7 mouse cellular contexts compared by ENCODE assay signal in genomic region chr14:122902136-122902535, GRCm38 (mm10). TPM values are rescaled to one million over a fixed set of nuclear protein-coding genes. Genes with fewer than 3 reads are reported as not detected.
A peak's percentile ranks its signal among the peaks of the same experiment; 100 is the strongest.
DNase-seq lines count a peak whose midpoint lies in the region; ATAC-seq lines count a peak whose summit lies in the region.

No protein-coding gene starts in this region.

- H3K9me3 ChIP-seq in liver, embryonic 11.5 days (ENCODE audit: control insufficient read depth, low read length) = no peaks in the 10 kb centered on the region

- no peak for ATAC-seq in liver, embryonic 11.5 days (replicated peaks; ENCODE audit: low FRiP score)
- no peak for ATAC-seq in erythroblast, adult 5-6 weeks (replicated peaks; ENCODE audit: low FRiP score, poor library complexity, severe bottlenecking)

- no peak overlapping the region for H3K9ac ChIP-seq in liver, embryonic 11.5 days (ENCODE audit: low read depth, low read length)

- H3K27me3 ChIP-seq in liver, embryonic 11.5 days (replicated peaks; ENCODE audit: control insufficient read depth, insufficient read depth, low read length) = no peaks in the 10 kb centered on the region

- no peak overlapping the region for H3K27ac ChIP-seq in liver, embryonic 11.5 days (ENCODE audit: low read depth, low read length)

- no peak overlapping the region for H3K4me3 ChIP-seq in liver, embryonic 11.5 days (ENCODE audit: low read depth, low read length)

- no peaks in the 10 kb centered on the region for H3K36me3 ChIP-seq in liver, embryonic 11.5 days (ENCODE audit: control insufficient read depth, insufficient read depth, low read length)

- 81% methylated on average over 2 of the region's 2 CpGs for WGBS in liver, embryonic 11.5 days

- no peaks in the 10 kb centered on the region; the same call in 1 of the 2 replicates for H3K4me1 ChIP-seq in liver, embryonic 11.5 days (replicated peaks; ENCODE audit: control insufficient read depth, insufficient read depth, low read length)

- H3K4me2 ChIP-seq in liver, embryonic 11.5 days = no peak overlapping the region

- DNase-seq in liver = peak; percentile 27
- no peak for DNase-seq in liver, embryonic 11.5 days (ENCODE audit: low spot score)
- DNase-seq in adrenal gland, postnatal 25 days = peak; percentile 71
- DNase-seq in induced T-regulatory cell, adult 2 months (ENCODE audit: low read depth) = peak; percentile 30
- DNase-seq in lung, postnatal 25 days (ENCODE audit: low spot score) = peak; percentile 34
- DNase-seq in layer of hippocampus, adult 9-11 months = no peak

RNA-seq across cellular contexts. Expression of gene Ggact, which starts 11.4 kb away (rescaled TPM):
- polyA plus RNA-seq in liver, embryonic 11.5 days (2014; fragmentation: Nextera tagmentation; extraction: Ambion mirVana) = 16.9 and 18.8 TPM in 2 replicates
- 44.9 and 60.4 TPM in 2 replicates for total RNA-seq in adrenal gland, postnatal 25 days (2021)
- total RNA-seq in erythroblast, adult 5-6 weeks (2015; ENCODE audit: low replicate concordance) = 2.5 and 4.6 TPM in 2 replicates
- 3.6 TPM in 1 of 2 replicates, not detected in the other for total RNA-seq in erythroblast, adult 5-6 weeks (2017; ENCODE audit: low replicate concordance)

Comparison
In these comparisons a context has a peak if more than half of its experiments do, and no peak if none do; other contexts are left out.
1. DNase-seq: peak in liver (single experiment), adrenal gland, postnatal 25 days (single experiment), induced T-regulatory cell, adult 2 months (single experiment) and lung, postnatal 25 days (single experiment); none in liver, embryonic 11.5 days (single experiment) and layer of hippocampus, adult 9-11 months (single experiment).